Mouse (Mus musculus) intestine, embryonic 14.5 days (tissue): Measurements from ENCODE around the gene Baz1a. TPM values are rescaled to one million over a fixed set of nuclear protein-coding genes. Genes with fewer than 3 reads are reported as not detected.
A peak's percentile ranks its signal among the peaks of the same experiment; 100 is the strongest.

Source experiments
- ATAC-seq: fragments of 200-750 bp; cut with Nextera tagmentation; replicated peaks from 2 replicates; pipeline ENCODE4 v1.8.0; 2017; ENCODE audit warnings: low read depth, moderate number of reproducible peaks, moderate TSS enrichment, moderate library complexity; ENCODE audit not compliant: low FRiP score, low TSS enrichment
- DNase-seq: peaks from one replicate; pipeline ENCODE4 v3.0.0-alpha.2; 2018; ENCODE audit warnings: low spot score
- H3K27ac ChIP-seq: fragments of 300-500 bp; sonication (generic); 2 replicates; pipeline ENCODE4 v1.5.1; 2014; ENCODE audit warnings: low read depth, mild to moderate bottlenecking, control low read depth
- H3K27me3 ChIP-seq: fragments of 300-500 bp; sonication (generic); replicated peaks from 2 replicates; pipeline ENCODE4 v1.6.1; 2014; ENCODE audit warnings: low read length, control low read depth; ENCODE audit not compliant: control insufficient read depth, insufficient read depth
- H3K36me3 ChIP-seq: fragments of 300-500 bp; sonication (generic); 2 replicates; pipeline ENCODE4 v1.6.1; 2014; ENCODE audit warnings: low read length, control low read depth; ENCODE audit not compliant: control insufficient read depth, insufficient read depth
- H3K4me1 ChIP-seq: fragments of 300-500 bp; sonication (generic); replicated peaks from 2 replicates; pipeline ENCODE4 v1.6.1; 2014; ENCODE audit warnings: low read length, control low read depth, mixed read lengths; ENCODE audit not compliant: control insufficient read depth, insufficient read depth
- H3K4me2 ChIP-seq: fragments of 300-500 bp; sonication (generic); 2 replicates; pipeline ENCODE4 v1.6.1; 2014; ENCODE audit warnings: low read length
- H3K4me3 ChIP-seq: fragments of 300-500 bp; sonication (generic); 2 replicates; pipeline ENCODE4 v1.5.1; 2014; ENCODE audit warnings: low read depth, low read length, control low read depth, mixed read lengths
- H3K9ac ChIP-seq: fragments of 300-500 bp; sonication (generic); 2 replicates; pipeline ENCODE4 v1.6.1; 2014; ENCODE audit warnings: mild to moderate bottlenecking, low read length
- H3K9me3 ChIP-seq: fragments of 300-500 bp; sonication (generic); 2 replicates; pipeline ENCODE4 v1.6.1; 2016; ENCODE audit warnings: low read length, control low read depth; ENCODE audit not compliant: control insufficient read depth
- WGBS: fragments of 180-500 bp; shearing (Covaris S2); extraction: QIAGEN DNeasy Blood & Tissue Kit; methylation state at CpG from one replicate; pipeline ENCODE4 v1.1.7; 2014; 5-methylcytosine and 5-hydroxymethylcytosine counted together
- polyA plus RNA-seq: library from polyadenylated mRNA; unstranded; fragments of >200 nt; fragmentation: Nextera tagmentation; extraction: Ambion mirVana; gene quantifications from 2 replicates; pipeline ENCODE4 v1.2.1, GENCODE M21; 2014

The Baz1a gene
- polyA plus RNA-seq, 1 experiment from 2014 or later, result 28.9 TPM

DNA sequence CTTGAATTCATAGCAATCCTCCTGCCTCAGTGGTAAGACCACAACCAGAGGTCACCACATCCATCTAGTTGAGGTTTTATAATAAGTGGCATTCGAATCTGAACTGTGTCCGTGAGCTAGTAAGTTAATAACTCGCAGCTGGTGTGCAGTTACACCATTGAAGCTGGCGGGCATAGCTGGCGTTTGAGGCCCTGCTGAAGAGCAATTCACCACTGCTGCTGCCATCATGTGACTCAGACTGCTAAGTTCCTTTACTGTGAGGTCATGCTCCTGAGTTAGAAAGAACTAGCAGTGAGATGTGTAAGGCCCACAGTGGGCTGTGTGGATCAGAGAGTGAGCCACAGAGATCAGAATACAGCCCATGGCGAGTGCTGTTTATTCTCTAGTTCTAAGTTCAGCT, 139.4 kb downstream of the Baz1a start:
- 72% methylated on average over 6 of the region's 6 CpGs for WGBS
- no peak overlapping the region for H3K4me2 ChIP-seq
- H3K36me3 ChIP-seq, result no peaks in the 10 kb centered on the region
- no peaks in the 10 kb centered on the region for H3K4me1 ChIP-seq
- H3K4me3 ChIP-seq, result no peak overlapping the region
- H3K27me3 ChIP-seq, result no peaks in the 10 kb centered on the region
- H3K27ac ChIP-seq, result no peak overlapping the region
- H3K9me3 ChIP-seq, result no peaks in the 10 kb centered on the region
- H3K9ac ChIP-seq, result no peak overlapping the region
- DNase-seq (no peak), ATAC-seq (no peak)

DNA sequence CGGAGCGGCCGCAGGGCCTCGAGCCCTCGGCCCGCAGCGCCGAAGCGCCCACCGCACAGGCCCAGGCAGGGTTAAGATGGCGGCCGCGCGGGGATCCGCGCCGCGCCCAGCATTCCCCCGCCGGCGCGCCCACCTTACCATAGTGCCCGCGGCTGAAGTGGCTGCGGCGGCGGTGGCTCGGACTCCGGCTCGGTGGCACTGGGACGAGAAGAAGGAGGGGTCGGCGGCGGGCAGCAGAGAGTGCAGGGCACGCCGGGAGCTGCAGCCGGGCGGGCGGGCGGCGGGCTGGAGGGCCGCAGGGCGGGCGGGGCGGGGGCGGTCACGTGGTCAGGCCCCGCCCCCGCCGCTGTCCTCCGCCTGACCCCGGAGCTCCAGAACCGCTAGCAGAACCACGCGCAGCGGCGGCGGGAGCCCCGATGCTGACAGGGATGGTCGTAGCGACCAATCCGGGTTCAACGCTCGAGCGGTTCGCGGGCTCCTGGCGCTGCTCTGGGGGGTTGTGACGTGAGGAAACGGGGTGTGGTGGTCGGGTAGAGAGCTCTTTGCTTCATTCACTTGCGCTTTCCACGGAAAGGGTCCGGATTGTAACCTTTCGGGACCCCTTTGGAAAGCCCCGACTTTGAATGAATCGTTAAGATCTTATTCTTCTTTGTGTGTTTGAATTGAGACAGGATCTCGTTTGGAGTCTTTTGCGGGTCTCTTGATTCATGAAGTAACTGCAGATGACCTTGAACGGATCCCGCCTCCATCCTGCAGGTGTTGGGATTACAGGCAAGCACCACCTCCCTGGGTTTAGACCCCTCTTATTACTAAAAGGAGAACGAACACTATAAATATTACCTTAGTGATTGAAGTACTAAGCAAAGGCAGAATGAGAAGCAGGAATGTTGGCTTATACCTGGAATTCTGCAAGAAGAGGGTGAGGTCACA, 151.3 kb downstream of the Baz1a start, which contains the start of gene Cfl2:
TSS of gene Cfl2 (minus strand) at position 272 of the 930 bp plus-strand sequence.
- WGBS, result under 1% methylated on average over 50 of the region's 82 CpGs

DNA sequence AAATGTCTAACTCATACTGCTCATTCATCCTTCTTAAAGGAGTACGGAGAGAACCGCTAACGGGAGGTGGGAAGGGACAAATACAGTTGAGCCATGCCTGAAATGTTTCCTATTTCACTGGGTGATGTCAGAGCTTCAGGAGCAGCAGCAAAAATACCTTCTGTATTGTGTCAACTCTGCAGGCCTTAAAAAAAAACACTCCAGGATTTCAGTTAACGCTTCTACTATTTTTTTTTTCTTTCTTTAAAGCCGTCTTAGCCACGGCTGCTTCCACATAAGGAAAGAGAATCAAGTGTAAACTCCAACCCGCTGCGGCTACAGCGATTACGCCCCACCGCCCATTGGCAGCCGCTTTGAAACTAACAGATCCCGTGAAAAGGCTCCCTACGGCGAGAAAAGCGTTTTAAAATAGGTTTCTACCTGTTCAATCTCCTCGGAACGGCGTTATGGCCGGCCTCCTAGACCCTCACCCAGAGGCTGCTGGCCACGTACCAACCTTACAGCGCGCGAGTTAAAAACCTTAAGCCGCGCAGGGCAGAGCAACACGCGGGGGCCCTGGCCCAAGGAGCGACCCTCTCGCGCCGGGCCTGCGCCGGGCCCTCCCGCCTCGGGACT, 152.1 kb downstream of the Baz1a start:
- peak; percentile 87 for DNase-seq
- Histone ChIP-seq H3K27me3 (no peaks in the 10 kb centered on the region), H3K27ac (peak overlapping the region; percentile 99), H3K4me1 (peaks cover 19% of the 10 kb centered on the region), H3K36me3 (peaks cover 32% of the 10 kb centered on the region), H3K9ac (peak overlapping the region; percentile 99), H3K9me3 (no peaks in the 10 kb centered on the region), H3K4me2 (peak overlapping the region; percentile 77), H3K4me3 (peak overlapping the region; percentile 98)
- WGBS, result 0% methylated on average over 36 of the region's 36 CpGs
- ATAC-seq, result peak; percentile 74

More for the DNA sequence above, 151.3 kb downstream of the Baz1a start, which contains the start of gene Cfl2:
- Histone ChIP-seq H3K27me3 (no peaks in the 10 kb centered on the region), H3K9me3 (no peaks in the 10 kb centered on the region), H3K4me2 (peak within 1 kb of the TSS; percentile 77), H3K9ac (peak within 1 kb of the TSS; percentile 99), H3K27ac (peak within 1 kb of the TSS; percentile 99), H3K36me3 (peaks cover 24% of the 10 kb centered on the region), H3K4me3 (peak within 1 kb of the TSS; percentile 98), H3K4me1 (peaks cover 19% of the 10 kb centered on the region)
- DNase-seq (peak; percentile 93), ATAC-seq (peak; percentile 91)

DNA sequence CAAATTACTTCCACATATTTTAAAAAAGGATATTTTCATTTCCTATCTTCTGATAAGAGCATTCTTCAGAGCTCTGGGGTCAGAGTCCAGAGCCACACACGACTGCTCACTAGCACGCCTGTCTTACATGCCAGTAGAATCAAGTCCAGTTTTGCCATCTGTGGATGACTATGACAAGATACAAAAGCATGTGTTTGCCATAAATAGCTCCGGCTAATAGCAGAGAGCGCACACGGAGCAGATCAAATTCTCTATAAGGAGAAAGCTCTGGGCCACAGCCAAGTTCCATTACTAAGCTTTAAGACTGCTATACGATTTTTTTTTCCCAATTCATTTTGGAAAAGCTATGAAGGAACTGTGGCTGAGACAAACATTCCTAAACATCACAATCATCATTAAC, 154.6 kb downstream of the Baz1a start:
- 48% methylated on average over 6 of the region's 6 CpGs for WGBS
- peaks cover 49% of the 10 kb centered on the region for H3K36me3 ChIP-seq
- H3K9me3 ChIP-seq, result no peaks in the 10 kb centered on the region
- peaks cover 19% of the 10 kb centered on the region for H3K4me1 ChIP-seq
- no peak overlapping the region for H3K4me3 ChIP-seq
- no peak overlapping the region for H3K27ac ChIP-seq
- no peak overlapping the region for H3K9ac ChIP-seq
- no peak for DNase-seq
- peak overlapping the region; percentile 18; the same call in 1 of the 2 replicates for H3K4me2 ChIP-seq
- H3K27me3 ChIP-seq, result no peaks in the 10 kb centered on the region
- no peak for ATAC-seq

DNA sequence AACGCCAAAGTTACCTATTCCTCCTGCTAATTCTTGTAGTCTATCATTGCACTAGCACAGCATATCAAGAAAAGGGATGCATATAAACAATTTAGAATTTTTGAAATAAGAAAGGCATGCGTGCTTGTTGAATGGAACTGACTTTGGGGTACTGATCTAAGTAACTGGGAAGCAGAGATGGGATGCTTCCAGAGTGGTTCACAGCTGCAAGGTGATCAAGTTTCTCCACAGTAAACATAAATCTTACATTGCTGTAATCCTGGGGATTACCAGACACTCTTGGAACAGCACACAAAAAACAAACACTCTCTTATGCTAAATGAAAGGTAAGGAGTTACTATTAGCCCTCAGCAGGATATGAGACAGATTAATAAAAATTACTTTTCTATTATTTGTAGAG, 163.6 kb downstream of the Baz1a start:
- DNase-seq (no peak), ATAC-seq (no peak)
- Histone ChIP-seq H3K27ac (no peak overlapping the region), H3K27me3 (no peaks in the 10 kb centered on the region), H3K4me3 (no peak overlapping the region), H3K9ac (no peak overlapping the region), H3K36me3 (peaks cover 9% of the 10 kb centered on the region; the same call in 1 of the 2 replicates), H3K4me2 (no peak overlapping the region), H3K4me1 (no peaks in the 10 kb centered on the region), H3K9me3 (no peaks in the 10 kb centered on the region)
- WGBS, result 81% methylated on average over 2 of the region's 2 CpGs

DNA sequence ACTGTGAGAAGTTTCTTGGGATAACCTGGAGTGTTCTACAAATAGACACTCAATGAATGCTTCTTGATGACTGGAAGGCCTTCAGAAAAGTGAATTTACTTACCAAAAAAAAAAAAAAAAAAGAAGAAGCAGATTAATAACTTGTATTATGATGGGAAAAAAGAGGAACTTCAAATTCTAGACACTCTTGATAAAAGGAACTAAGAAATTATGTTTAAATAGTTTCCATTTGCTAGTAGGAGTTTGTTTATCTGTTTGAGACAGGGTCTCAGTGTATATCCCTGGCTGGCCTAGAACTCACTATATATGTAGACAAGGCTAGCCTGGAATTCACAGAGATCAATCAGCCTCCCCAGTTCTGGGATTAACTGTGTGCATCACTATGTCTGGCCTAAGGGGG, 169.7 kb downstream of the Baz1a start:
- H3K36me3 ChIP-seq, result no peaks in the 10 kb centered on the region
- H3K4me2 ChIP-seq, result no peak overlapping the region
- H3K4me1 ChIP-seq, result no peaks in the 10 kb centered on the region
- no peaks in the 10 kb centered on the region for H3K27me3 ChIP-seq
- DNase-seq, result no peak
- no peaks in the 10 kb centered on the region for H3K9me3 ChIP-seq
- H3K9ac ChIP-seq, result no peak overlapping the region
- no peak for ATAC-seq
- no peak overlapping the region for H3K27ac ChIP-seq
- H3K4me3 ChIP-seq, result no peak overlapping the region

Other genes starting within 250 kb of the Baz1a start
- 178 and 189 TPM in 2 replicates for gene Snx6, start 218.6 kb downstream of the Baz1a start, polyA plus RNA-seq
- gene Cfl2, start 151.5 kb downstream of the Baz1a start, polyA plus RNA-seq, result 205 and 231 TPM in 2 replicates
- gene Gm20403, start 27.8 kb downstream of the Baz1a start, polyA plus RNA-seq, result not detected in 2 replicates
- 29.0 and 33.1 TPM in 2 replicates for gene 2700097O09Rik, start 65.8 kb upstream of the Baz1a start, polyA plus RNA-seq
- 150 and 163 TPM in 2 replicates for gene Srp54a, start 65.9 kb upstream of the Baz1a start, polyA plus RNA-seq
- 19.2 and 19.3 TPM in 2 replicates for gene Fam177a, start 110.1 kb upstream of the Baz1a start, polyA plus RNA-seq
- gene Srp54b, start 140.8 kb upstream of the Baz1a start, polyA plus RNA-seq, result 51.8 and 58.2 TPM in 2 replicates
- gene 1700047I17Rik2, start 185.2 kb upstream of the Baz1a start, polyA plus RNA-seq, result 0.77 TPM in 1 of 2 replicates, not detected in the other
- gene Srp54c, start 215.8 kb upstream of the Baz1a start, polyA plus RNA-seq, result 68.2 and 68.3 TPM in 2 replicates